Mouse (Mus musculus) lung, adult 2 months (tissue): ENCODE data around the gene Srpx2. TPM values are rescaled to one million over a fixed set of nuclear protein-coding genes. Genes with fewer than 3 reads are reported as not detected.

ENCODE experiments used
- DNase-seq: peaks from one replicate; pipeline ENCODE4 v3.0.0; 2022
- H3K4me1 ChIP-seq: fragments of 200-500 bp; 2 replicates; pipeline ENCODE4 v1.6.1; 2011; ENCODE audit warnings: low read length; ENCODE audit not compliant: control insufficient read depth, insufficient read depth
- H3K4me3 ChIP-seq: fragments of 200-500 bp; replicated peaks from 2 replicates; pipeline ENCODE3; 2011; ENCODE audit warnings: low read depth, mild to moderate bottlenecking, control low read depth, low read length; ENCODE audit errors: extremely low read depth
- CTCF ChIP-seq: fragments of 200-500 bp; IDR thresholded peaks from 2 replicates; pipeline ENCODE4 v1.5.1; 2011; ENCODE audit warnings: mild to moderate bottlenecking, low read length, control low read depth; ENCODE audit not compliant: insufficient read depth
- POLR2A ChIP-seq: fragments of 200-500 bp; IDR thresholded peaks from 2 replicates; pipeline ENCODE4 v1.6.1; 2011; ENCODE audit warnings: low read depth, mild to moderate bottlenecking, control low read depth, low read length, borderline replicate concordance; ENCODE audit errors: extremely low read depth
- WGBS: fragments of 180-500 bp; shearing (Covaris S2); methylation state at CpG from one replicate; pipeline ENCODE4 v1.1.7; 2018; 5-methylcytosine and 5-hydroxymethylcytosine counted together
- polyA plus RNA-seq: library from polyadenylated mRNA; depleted of rRNA; stranded (reverse); fragments of >200 nt; gene quantifications from 2 replicates; pipeline ENCODE4 v1.2.3, GENCODE M21; 2012; rRNA removed

Srpx2 gene
- 6.1 and 9.4 TPM in 2 replicates for polyA plus RNA-seq

DNA sequence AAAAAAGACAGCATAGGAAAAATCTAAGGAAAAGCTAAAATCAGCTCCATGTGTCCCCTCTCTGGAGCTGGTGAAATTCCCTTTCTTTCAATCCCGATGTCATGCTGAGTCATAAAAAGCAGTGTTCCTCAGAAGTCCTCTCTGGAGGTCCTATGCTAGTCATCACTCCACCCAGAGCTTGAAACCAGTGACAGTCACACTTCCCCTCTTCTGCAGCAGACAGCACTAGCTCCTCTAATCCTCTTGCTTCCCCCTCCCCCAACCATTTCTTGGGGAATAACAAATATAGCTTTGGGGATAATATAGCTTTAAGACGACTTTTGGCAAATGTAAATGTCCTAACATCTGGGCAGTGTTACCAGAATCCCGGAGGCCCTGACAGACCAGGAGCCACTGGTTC lies at the start of gene Srpx2:
Gene Srpx2 (plus strand): TSS at position 166 of the 400 bp plus-strand sequence.
- peak within 1 kb of the TSS; percentile 23 for H3K4me3 ChIP-seq
- no peak for DNase-seq
- 40% methylated on average over 3 of the region's 3 CpGs for WGBS
- TF ChIP-seq CTCF (no peak), POLR2A (no peak)
- H3K4me1 ChIP-seq, result no peaks in the 10 kb centered on the region

DNA sequence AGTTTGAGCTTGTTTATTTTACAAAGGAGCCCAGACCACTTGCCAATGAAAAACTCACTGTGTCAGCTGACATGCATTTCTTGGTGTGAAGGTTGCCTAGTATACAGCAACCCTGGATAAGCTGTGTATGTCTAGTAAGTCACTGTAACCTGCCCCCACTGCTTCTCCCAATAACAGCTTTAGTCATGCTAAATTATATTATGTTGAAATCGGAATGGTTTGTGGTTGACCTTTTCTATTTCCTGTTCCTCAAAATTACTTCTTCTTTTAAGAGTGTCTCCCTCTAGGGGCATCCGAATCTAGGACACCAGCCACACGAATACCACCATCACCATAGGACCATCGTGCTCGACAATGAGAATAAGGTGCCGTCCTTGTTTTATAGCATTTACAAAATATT lies 38.5 kb upstream of the Srpx2 start:
- TF ChIP-seq POLR2A (no peak), CTCF (no peak)
- 82% methylated on average over 6 of the region's 6 CpGs for WGBS
- DNase-seq, result no peak
- Histone ChIP-seq H3K4me1 (no peaks in the 10 kb centered on the region), H3K4me3 (no peak overlapping the region)

DNA sequence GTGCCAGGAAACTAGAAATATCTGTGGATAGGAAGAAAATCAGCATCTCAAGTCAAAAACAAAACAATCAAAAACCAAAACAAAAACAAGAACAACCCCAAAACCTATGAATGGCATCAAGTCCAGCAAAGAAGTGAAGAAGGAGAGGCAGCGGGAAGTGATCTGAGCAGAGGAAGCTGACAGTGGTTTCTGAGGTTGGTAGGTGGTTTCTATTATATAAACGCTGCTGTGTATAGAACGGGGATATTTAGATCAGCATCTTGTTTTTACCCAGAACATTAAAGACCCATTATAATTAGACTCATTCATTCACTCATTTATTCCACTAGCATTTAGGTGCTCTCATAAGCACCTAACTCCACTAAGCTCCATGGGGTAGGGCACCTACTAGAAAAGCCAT lies 20.9 kb upstream of the Srpx2 start:
- H3K4me1 ChIP-seq, result no peaks in the 10 kb centered on the region
- 81% methylated on average over 3 of the region's 3 CpGs for WGBS
- no peak for DNase-seq
- TF ChIP-seq CTCF (no peak), POLR2A (no peak)
- H3K4me3 ChIP-seq, result no peak overlapping the region

DNA sequence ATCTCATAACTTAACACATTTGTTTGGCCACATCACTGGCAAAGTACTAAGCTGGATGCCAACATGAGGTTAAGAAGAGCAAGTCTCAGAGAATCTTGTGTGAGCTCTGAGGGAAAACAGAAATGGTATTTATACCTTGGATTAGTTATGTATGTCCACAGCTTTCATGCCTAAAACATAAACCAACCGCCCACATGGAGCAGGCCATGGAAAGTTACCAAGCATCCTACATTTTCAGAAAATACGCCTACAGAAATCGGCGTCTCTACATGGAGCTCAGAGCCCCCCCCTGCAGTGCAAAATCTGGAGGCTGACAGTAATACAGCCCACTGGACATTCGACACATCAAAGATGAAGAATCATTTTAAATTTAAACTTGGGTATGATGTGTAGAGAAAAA lies 20.1 kb upstream of the Srpx2 start:
- no peak for TF ChIP-seq CTCF
- no peak for TF ChIP-seq POLR2A
- Histone ChIP-seq H3K4me3 (no peak overlapping the region), H3K4me1 (no peaks in the 10 kb centered on the region)
- DNase-seq, result no peak
- WGBS, result 80% methylated on average over 5 of the region's 5 CpGs

DNA sequence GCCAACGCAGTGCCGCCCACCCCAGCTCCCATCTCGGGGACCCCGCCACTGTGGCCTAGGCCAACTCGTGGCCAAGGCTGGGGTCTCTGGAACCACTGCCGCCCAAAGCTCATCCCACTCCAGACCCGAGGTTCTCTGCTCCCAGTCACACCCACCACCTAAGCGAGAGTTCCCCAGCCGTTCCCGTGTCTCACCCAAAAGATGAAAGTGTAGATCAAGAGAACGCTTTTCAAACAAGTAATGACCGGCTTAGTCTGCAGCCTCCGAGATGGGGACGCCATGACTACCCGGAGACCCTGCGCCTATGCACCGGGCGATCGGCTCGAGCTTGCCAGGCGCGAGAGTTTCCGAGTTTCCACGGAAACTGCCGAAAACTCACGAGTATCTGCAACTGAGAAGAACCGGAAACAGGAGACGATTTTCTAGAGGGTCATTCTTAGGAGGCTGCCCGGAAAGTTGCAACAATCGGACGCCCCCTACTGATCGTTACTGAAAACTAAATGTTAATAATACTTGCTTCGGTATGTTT lies 10.1 kb upstream of the Srpx2 start, which contains the start of gene Tspan6:
Gene Tspan6 (minus strand): TSS at position 416 of the 529 bp plus-strand sequence.
- whole genome bisulfite sequencing, result 33% methylated on average over 33 of the region's 33 CpGs
- no peaks in the 10 kb centered on the region for H3K4me1 ChIP-seq
- no peak for TF ChIP-seq POLR2A
- TF ChIP-seq CTCF, result no peak
- H3K4me3 ChIP-seq, result peak within 1 kb of the TSS; percentile 71
- DNase-seq, result peak; percentile 45

DNA sequence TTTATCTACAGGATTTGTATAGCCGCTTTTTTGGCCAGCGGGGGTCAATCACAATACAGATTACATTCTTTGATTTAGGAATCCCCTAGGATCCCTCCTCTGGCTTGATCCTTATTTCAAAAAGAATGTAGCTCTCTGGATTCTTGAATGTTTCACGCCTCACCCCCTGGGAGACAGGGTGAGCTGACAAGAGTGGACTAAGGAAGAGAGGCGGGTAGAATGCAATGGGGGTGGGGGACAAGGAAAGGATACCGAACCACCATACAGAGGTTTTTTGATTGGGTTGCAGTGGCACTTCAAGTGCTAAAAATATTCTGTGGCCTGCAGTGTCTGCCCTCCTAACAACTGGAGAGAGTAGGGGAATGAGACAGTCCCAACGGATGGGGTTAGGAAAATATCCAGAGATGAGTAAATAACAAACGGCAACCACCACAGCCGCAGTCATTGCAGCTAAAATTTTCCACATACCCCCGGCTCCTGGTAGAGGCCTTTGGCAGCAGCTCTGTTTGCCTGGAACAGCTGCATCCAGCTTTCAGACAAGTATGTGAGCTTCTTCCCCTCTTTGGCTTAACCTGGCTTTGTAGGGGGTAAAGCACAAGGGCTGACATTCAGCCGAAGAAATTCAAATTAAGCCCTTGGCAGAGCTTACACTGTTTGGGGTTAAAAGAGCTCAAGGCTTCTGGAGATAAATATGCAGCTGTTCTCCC lies 3.3 kb downstream of the Srpx2 start:
- TF ChIP-seq POLR2A, result no peak
- no peak for TF ChIP-seq CTCF
- Histone ChIP-seq H3K4me1 (no peaks in the 10 kb centered on the region), H3K4me3 (no peak overlapping the region)
- WGBS, result 58% methylated on average over 10 of the region's 10 CpGs
- DNase-seq, result no peak

DNA sequence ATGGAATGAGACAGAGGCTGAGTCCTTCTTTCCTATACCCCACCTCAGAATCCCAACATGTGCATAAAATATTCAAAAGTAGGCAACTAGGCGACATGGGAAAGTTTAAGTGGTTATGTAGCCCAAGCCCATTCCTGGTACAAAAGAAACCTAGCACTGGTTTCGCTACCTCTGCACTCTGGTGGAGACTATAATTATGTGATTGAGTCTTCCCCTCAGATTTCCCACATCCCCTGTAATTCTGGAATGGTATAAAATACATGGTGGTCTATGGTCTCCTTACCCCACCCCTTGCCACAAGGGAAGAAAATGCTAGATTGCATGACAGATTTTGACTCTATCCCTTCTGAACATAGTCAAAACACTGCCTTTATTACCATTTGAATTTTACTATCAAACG lies 4.8 kb downstream of the Srpx2 start:
- 76% methylated on average over 3 of the region's 3 CpGs for WGBS
- Histone ChIP-seq H3K4me3 (no peak overlapping the region), H3K4me1 (no peaks in the 10 kb centered on the region)
- no peak for TF ChIP-seq CTCF
- no peak for TF ChIP-seq POLR2A
- no peak for DNase-seq

DNA sequence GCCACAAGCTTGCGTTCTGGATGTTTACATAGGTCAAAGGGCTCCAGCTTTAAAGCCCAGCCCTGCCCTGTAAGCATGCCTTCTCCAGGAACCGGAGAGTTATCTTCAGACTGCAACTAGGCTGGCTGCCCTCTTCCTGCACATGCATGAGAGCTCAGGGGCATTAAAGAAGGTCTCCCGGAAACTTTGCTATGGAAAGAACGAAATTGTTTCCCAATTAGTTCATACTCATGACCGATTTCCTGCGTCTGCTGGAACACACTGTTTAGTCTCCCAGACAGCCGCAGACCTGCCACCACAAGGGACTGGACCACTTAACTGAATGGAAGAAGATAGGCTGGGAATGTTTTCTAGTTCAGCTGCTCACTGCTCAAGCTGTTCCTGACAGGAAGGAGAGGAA lies 6.0 kb downstream of the Srpx2 start:
- DNase-seq, result no peak
- Histone ChIP-seq H3K4me1 (no peaks in the 10 kb centered on the region), H3K4me3 (no peak overlapping the region)
- TF ChIP-seq POLR2A, result no peak
- no peak for TF ChIP-seq CTCF
- WGBS, result 49% methylated on average over 7 of the region's 7 CpGs

DNA sequence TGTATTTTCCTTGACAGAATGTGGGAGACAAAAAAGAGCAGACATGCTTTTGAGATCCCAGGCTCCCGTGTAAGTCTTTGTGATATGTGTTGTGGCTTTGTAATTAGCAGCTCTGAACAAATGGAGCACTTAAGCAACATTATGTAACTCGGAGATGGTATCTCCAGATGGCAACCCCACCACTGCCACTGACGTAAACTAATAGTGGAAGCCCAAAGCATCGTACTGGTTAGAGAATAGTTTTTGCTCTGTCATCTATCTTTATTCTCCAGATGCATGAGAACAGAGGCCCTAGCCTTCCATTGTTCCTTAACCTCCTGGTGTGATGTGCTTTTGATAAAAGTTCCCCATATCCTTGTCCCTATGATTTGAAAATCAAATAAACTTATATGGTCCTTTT lies 13.0 kb downstream of the Srpx2 start:
- 64% methylated on average over 4 of the region's 4 CpGs for WGBS
- H3K4me3 ChIP-seq, result no peak overlapping the region
- DNase-seq, result no peak
- TF ChIP-seq POLR2A (no peak), CTCF (no peak)
- no peaks in the 10 kb centered on the region for H3K4me1 ChIP-seq

DNA sequence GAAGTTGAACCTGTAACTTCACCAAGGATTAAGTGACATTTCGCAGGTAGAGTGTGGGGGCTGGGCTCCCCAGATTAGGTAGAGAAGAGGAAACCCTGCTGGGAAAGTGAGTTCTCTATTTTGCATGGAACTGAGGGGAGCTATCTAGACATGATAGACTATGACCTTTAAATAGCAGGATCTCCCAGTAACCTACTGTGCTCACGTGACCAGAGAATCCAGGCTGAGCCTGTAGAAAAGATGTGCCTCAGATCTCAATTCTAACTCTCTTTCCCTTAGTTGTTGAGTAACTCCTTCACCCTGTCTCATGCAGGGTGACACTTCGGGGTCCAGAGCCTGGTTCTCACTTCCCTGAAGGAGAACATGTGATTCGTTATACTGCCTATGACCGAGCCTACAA lies 18.5 kb downstream of the Srpx2 start:
- no peak for TF ChIP-seq POLR2A
- no peak for TF ChIP-seq CTCF
- WGBS, result 67% methylated on average over 5 of the region's 5 CpGs
- no peaks in the 10 kb centered on the region for H3K4me1 ChIP-seq
- DNase-seq, result no peak
- no peak overlapping the region for H3K4me3 ChIP-seq
